Mouse (Mus musculus) neural tube, embryonic 10.5 days (tissue): ENCODE results near the gene Golph3.

ENCODE experiments used
- DNase-seq: peaks from one replicate; pipeline ENCODE4 v3.0.0-alpha.2; 2017; ENCODE audit warnings: low spot score; ENCODE audit errors: extremely low spot score

The Golph3 gene

DNA sequence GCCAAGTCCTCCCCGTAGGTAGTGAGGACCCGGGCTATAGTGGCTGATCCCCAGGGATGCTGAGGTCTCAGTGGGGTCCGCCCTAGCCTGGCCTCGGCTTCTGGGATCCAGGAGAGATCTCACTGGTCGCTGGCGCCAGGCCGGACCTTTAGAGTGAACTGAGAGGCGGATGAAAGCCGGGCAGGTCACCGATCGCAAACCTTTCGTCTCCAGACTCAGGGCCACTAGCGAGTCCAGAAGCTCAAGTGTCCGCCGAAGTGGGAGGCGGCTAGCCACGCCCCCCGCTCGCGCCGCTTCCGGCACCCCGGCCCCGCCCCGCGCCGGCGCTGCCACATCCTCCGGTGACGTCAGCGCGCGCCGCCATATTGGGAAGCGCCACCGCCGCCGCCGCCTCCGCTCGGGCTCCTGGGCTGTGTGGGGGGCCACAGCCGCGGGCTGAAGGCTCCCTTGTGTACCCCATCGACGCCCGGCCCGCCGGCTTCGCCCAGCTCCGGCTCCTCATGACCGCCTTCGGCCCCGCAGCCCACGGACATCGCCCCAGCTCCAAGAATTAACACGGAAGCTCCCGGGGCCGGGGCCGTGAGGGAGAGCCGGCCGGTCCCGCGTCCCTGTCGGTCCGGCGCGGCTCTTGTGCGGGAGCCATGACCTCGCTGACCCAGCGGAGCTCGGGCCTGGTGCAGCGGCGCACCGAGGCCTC lies at the start of gene Golph3:
Gene Golph3, plus strand, starts transcription at position 360 of the 697 bp plus-strand sequence.
- DNase-seq = peak; percentile 95

DNA sequence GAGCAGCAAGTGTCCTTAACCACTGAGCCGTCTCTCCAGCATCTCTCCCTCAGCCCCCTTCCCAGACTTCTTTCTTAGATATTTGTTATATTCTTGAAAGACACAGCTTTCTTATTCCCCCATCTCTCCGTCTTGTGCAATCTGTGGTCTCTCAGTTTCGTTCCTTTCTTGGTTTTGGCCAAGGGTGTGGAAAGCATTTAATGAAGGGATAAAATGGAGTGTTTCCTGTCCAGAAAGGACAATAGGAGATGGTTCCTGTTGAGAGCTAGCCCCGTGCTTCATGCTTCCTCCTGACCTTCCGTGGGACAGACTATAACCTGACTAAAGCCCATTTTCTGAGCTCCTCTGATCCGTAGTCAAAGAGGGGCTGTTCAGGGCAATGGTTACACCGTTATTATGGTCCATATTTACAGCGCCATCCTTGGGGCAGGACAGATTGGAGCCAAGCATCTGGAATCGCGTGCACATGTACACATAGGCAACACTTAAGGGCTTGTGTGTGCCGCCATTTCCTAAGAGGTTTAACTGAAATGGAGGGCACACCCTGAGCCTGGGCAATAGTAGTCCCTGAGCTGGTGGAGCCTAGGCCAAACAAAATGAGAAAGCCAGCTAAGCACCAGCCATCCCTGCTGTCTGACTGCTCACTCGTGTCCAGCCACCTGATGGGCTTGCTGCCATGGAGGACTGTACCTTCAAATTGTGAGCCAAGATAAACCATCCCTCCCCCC lies 47.8 kb upstream of the Golph3 start:
- DNase-seq = no peak

DNA sequence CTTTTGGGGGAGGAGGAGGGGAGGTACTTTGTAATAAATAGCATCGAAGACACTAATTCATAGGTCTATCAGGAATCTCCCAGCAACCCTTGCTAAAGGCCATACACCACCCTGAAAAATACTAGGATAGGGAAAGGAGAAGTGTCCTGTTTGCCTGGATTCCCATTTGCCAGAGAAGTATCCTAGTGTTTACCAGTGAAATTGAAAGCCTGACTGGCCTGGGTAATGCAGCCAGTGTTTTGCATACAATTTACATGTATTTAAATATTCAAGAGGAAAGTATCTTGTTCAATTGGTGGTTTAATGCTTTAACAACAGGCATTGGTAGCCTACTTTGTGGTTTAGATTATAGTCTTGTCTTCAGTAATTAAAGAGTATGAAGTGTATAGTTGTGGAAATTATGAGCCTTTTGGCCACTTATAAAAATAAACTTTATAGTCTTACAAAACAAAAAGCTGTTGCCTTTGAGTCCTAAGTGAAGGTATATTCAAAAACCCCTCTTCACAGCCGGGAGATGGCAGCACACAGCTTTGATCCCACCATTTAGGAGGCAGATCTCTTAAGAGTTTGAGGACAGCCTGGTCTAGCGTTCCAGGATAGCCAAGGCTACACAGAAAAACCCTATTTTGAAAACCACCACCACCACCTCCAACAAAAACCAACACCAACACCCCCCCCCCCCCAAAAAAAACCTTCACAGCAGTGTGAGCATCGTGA lies 47.0 kb upstream of the Golph3 start:
- DNase-seq = no peak

DNA sequence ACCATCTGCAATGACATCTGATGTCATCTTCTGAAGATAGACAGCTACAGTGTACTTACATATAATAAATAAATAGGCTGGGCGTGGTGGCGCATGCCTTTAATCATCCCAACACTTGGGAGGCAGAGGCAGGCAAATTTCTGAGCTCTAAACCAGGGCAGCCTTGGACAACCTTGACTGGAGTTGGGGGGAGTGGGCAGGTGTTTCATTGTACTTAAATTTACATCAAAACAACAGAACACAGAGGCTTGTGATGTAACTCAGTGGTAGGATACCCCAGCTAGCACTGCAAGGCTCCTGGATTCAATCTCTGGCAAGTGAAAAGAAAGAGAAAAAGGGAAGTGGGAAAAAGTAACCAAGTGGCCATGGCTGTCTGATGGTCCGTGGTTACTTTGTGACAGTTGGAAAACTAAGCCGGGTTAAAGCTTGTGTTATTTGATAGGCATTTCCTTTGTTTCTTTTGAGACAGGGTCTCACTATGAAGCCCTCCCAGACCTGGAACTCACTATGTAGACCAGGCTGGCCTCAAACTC lies 46.1 kb upstream of the Golph3 start:
- no peak for DNase-seq

DNA sequence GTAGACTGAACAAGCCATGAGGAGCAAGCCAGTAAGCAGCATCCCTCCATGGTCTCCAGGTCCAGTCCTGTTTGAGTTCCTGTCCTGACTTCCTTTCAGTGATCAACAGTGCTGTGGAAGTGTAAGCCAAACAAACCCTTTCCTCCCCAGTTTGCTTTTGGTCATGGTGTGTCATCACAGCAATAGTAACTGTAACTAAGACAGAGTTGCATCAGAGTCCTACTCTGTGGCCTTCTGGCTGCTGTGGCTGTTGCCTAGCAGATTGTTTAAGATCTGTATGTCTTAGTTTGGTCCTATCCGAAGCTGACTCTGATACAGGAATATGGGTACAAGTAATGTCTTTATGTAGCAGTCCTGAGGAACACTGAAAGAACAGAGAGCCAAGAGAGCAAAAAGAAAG lies 41.4 kb upstream of the Golph3 start:
- no peak for DNase-seq

DNA sequence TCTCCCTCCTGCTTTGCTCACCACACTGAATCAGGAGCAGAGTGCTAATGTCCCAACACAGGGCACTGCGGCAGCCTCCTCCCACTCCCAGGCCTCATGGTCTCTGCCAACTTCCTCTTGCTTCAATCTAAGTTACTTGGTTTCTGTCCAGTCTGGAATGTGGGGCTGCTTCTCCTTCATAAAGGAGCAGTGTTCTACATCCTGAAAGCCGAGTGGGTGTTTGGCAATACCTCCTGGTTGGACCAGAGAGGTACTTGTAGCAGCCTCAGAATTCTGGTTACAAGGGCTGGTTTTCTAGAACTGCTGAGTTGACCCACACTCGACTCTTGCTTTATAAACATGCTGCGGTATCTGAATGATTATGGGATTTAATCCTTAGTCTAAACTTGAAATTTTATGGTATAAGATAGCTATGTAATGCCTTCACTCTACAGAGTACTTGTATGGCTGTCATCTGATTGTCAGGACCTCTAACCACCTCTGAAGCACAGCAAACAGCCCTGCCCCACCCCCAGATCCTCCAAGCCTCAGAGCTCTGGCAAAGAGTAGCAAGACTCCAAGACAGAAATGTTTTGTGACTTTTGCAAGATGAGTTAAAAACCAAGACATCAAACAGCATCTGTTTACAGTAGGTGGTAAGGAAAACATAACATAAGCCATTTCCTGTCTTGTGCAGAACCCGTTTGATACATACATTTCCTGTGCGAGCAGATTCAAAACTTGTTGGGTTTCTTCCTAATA lies 36.3 kb upstream of the Golph3 start:
- no peak for DNase-seq

DNA sequence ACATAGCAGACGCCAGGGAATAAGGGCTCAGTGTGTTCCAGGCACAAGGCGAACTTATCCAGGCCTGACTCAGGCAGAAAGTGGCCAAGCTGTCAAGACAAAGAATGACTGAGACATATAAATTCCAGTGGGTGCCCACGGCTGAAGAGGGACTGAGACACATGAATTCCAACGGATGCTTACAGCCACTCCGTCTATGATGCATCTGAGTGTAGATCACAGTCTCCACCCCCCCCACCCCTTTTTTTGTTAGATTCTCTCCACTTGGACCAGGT lies 35.8 kb upstream of the Golph3 start:
- DNase-seq = no peak

DNA sequence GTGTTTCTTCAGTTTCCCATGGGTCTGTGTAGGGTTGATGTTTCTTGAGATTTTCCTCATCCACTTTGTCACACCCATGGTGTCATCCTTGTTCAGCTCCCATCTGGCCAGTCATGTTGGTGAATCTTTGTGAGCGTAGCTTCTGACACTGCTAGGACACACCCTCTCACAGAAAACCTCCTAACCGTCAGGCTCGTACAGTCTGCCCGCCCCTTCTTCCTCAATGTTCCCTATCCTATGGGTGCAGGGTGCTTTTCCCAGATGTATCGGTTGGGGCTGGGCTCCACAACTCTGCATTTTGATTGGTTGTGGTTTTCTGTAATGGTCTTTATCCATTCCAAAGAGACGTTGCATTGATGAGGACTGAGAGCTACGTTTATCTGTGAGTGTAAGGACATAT lies 30.9 kb upstream of the Golph3 start:
- no peak for DNase-seq

DNA sequence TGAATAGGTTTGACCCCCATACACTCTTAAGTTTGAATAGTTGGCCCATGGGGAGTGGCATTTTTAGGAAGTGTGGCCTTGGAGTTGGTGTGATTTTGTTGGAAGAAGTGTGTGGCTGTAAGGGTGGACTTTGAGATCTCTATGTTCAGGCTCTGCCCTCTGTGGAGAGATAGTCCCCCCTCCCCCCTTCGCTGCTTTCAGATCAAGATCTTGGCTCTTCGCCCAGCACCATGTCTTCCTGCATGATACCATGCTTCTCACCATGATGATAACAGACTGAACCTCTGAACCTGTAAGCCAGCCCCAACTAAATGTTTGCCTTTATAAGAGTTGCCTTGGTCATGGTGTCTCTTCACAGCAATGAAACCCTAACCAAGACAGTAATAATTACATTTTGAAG lies 29.5 kb upstream of the Golph3 start:
- no peak for DNase-seq

DNA sequence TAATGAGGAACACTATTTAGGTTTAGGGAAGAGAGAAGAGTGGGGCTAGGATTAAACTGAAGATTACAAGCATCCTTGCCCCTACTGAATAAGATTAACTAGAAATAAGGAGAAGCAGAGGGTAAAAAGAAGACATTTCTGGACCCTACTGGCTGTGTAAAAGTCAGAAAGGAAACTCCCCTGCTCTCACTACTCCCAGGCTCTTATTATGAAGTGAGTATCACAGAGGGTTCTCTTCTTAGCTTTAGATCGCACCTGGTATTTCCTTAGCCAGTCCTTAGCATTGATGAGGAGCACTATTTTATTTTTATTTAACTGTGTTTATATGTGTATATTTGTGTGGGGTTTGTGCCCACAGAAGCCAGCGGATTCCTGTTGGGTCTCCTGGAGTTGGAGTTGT lies 25.0 kb upstream of the Golph3 start:
- no peak for DNase-seq

DNA sequence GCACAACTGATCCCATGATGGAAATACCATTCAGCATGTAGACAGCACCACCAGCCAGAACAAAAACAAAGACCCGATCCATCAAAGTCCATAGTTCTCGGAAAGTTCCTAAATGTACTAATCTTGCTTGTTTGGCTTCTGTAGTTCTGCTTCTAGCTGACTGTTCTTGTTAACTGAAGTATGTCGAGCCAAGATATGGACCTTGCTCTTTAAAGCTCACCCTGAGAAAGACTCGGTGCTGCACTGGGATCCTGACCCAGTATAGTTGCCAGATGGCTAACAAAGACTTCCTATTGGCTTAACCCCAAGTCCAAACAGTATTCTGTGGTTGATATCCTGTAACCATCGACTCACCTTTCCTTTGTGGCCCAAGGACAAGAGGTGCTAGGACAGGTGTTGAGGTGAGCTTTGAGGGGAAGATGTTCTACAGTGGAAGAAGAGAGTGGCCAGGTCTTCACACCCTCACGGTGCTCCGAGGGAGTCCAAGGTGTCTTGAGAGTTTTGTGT lies 23.0 kb upstream of the Golph3 start:
- DNase-seq = no peak

DNA sequence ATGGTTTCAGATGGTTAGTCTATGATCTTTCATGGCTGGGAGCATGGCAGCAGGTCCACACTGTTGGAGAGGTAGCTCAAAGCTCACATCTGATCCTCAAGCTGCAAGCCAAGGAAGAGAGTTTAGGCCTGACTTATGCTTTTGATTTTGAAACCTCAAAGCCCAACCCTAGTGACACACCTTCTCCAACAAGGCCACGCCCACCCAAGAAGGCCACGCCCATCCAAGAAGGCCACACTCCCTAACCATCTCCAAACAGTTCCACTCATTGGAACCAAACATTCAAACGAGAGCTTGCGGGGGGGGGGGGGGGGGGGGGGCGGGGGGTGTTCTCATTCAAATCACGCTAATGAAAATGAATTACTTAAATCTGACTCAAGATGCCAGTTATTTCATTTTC lies 19.5 kb upstream of the Golph3 start:
- DNase-seq = no peak

DNA sequence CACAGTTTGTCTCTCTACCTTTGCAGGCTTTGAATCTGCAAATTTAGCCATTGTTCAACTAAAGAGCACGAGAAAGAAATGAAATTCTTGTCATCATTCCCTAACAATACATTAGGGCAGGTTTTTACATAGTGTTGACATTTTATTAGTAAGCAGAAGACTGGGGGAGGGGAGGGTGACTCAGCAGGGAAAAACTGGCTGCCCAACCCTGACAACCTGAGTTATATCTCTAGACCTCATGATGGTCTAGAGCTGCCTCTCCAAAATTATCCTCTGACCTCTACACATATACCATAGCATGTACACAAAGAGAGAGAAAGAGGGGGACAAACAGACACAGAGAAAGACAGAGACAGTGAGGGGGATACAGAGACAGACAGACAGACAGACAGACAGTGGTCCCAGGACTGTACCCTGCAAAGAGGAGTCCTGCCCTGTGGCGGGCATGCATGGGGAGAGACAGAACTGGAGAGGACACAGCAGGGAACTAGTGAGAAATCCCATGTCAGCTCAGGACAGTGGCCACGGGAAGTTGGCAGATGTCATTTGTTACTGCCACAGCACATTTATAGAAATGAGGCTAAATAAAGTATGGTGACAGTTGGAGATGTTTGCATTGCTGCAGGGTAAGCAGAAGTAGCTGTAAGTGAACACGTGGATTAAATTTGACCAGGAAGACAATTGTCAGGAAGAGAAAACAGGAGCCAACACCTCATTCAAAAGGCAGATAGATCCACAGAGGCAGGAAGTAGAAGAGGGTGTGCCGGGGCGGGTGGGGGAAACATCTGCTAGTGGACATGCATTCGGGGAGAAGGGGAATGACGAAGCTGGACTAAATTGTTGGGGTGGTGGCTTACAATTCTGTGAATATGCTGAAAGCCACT lies 14.8 kb upstream of the Golph3 start:
- no peak for DNase-seq

DNA sequence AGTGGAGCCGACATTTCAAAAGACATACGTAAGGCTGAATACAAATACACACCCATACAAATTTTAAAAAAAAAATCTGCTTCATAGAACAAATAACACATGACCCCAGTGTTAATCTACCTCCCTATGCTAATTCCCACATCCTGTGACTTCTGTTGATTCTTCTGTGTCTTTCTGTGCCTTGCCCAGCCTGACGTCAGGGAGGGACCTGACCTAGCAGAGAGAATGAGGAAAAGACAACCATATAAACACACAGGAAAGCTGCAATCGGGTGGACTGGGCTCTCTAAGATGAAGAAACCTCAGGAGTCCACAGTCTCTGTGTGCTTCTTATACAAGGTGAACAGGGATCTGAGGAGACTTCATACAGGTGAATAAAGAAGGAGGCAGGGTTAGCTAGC lies 14.1 kb upstream of the Golph3 start:
- no peak for DNase-seq

DNA sequence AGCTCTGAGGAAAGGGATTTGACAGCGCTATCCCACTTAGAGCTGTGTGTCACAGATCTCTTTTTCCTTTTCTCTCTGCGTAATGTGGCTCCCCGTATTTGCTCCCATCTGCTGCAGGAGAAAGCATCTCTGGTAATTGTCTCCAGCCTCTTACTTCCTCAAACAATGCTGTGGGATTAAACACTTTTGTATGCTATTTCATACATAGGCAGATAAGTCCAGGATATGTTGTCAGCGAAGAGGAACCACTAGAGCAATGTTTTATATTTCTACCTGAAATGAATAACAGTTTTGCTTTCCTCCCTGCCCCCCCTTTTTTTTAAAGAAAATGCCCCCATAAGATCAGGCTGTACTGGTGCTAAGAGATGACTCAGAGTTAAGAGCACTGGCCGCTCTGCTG lies 12.7 kb upstream of the Golph3 start:
- DNase-seq = no peak

DNA sequence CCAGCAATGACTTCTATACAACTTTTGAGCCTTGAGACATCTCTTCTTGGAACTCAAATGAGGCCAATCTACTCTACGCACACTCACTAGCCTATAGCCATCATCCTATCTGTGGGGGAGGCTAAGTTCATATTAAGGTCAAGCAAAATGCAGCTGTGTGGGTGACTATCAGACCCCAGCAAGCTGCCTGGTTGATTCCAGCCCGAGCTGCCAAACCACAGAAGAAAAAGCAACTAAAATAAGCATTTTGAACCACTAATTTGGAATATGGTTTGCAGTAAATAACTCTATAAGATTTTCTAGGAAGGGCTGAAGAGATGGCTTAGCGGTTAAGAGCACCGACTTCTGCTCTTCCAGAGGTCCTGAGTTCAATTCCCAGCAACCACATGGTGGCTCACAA lies 10.6 kb upstream of the Golph3 start:
- DNase-seq = no peak

DNA sequence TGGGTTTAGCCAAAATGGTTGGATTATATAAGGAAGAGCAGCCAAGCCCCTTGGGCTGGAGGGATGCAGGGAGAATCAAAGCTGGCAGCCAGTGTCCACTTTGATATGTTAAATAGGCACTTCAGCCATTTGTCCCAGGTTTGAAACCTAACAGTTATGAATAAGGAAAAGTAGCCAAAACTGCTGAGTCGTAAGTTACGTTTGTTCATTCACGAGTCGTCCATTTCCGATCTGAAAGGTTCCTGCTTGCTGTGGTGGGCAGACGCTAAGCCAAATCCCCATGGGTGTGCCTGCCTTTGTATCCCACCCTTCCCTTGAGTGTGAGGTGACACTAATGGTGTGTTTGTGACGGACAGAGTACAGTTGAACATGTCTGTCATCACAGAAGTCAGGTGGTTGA lies 9.8 kb upstream of the Golph3 start:
- no peak for DNase-seq

DNA sequence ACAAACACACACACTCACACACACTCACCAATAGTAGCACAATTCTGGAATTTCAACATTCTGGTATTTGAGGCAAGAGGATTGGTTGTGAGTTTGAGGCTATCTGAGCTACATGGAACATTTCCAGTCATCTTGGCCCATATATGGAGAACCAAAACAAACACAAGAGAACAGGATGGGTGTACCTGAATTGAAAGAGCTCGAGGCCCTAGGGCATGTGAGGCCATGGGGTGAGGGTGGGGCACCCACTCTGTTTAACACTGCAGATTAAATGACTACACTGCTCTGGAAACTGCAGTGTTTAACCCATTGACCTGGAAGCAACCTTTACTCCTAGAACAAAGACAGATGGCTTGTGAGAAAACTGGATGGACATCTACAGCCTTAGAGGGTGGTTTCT lies 8.0 kb upstream of the Golph3 start:
- no peak for DNase-seq

DNA sequence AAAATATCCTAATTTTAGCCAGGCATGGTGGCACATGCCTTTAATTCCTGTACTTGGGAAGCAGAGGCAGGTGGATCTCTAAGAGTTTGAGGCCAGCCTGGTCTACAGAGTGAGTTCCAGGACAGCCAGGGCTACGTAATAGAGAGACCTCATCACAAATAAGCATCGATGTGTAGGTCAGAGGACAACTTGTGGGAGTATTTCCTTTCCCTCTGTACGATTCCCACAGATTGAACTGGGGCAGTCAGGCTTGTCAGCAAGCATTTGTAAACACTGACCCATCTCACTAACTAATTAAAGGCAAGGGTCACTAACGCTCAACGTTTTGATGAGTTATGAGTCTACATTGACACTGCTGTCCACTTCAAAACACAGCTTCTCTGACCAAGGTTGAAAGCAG lies 6.7 kb upstream of the Golph3 start:
- no peak for DNase-seq

DNA sequence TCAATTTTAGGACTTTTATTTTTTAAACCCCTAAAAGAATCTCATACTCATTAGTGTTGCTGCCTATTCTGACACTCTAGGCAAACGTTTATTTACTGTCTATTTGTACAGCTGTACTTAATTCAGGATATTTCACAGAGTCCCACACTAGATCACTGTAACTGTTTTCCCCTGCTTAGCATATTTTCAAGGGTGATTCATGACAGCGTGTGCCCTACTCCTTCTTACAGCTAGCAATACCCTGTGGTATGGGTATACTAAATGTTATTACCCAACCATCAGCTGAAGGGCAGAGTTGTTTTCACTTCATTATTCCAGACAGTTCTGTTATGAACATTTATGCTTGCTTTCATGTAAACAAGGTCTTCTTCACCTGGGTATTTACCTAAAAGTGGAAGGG lies 5.3 kb upstream of the Golph3 start:
- no peak for DNase-seq

DNA sequence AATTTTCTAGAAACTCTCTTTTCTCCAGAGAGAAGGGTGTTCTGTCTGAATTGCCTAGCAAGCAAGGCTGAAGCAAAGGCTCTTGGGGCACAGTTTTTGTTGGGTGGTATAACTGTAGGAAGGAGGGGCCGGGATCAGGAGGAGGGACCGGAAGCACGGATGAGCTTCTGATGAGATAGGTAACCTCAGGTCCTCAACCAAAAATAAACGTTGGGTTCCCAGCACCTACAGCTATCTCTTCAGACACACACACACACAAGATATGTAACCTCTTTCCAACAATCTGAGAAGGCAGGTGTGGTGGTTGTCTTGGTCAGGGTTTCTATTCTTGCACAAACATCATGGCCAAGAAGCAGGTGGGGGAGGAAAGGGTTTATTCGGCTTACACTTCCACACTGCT lies 4.0 kb upstream of the Golph3 start:
- DNase-seq = no peak
